Mouse (Mus musculus) heart, adult 18-20 months (tissue): Measurements from ENCODE around the gene Rasa3. TPM values are rescaled to one million over a fixed set of nuclear protein-coding genes. Genes with fewer than 3 reads are reported as not detected.

Experiments used
- DNase-seq, 2 experiments: peaks; one replicate each; pipeline ENCODE4 v3.0.0; 2021 to 2022; ENCODE audit warnings: mixed read lengths in 1 of 2
- long read RNA-seq, 2 experiments: library from polyadenylated mRNA; stranded (forward); transcript quantifications; one replicate each; pipeline ENCODE4 v2.0.0; 2021
- total RNA-seq, 2 experiments: library from RNA; stranded (reverse); gene quantifications; 2 replicates each; pipeline ENCODE4 v1.2.3; 2021

Gene Rasa3
- 10 to 100 TPM; 11.2 to 14.0 TPM for total RNA-seq
- long read RNA-seq, experiment 1, full-length matches to known transcripts = 4 of 8 reads
- long read RNA-seq, experiment 1, partial matches to known transcripts = 1 of 8 reads
- long read RNA-seq, experiment 1, other reads (novel, unspliced or antisense) = 3 of 8 reads
- long read RNA-seq, experiment 2, full-length matches to known transcripts = 2 of 4 reads
- long read RNA-seq, experiment 2, partial matches to known transcripts = 0 of 4 reads
- long read RNA-seq, experiment 2, other reads (novel, unspliced or antisense) = 2 of 4 reads

GRCm38 (mm10) chr8:13677413-13677883 lies at the start of gene Rasa3:
Gene Rasa3 (minus strand): TSS chr8:13677603.
- DNase-seq = peak; percentile 96 to 98

DNA sequence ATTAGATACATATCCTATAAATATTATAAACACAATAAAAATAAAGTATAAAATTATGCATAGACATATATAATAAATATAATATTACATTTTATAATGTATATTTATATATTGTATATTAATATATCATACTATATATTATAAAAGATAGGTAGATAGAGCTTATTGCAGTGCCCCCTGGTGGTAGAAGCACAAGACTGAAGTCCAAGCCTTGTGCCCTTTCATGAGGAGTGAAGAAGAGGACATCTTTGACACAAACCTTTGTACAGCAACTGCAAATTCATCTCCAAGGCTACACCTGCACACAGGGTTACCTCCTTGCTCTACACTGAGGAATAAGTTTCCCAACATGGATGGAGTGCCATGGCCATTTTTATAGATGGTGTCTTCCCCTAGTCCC lies 48.3 kb upstream of the Rasa3 start:
- DNase-seq = peak; percentile 31 to 79

DNA sequence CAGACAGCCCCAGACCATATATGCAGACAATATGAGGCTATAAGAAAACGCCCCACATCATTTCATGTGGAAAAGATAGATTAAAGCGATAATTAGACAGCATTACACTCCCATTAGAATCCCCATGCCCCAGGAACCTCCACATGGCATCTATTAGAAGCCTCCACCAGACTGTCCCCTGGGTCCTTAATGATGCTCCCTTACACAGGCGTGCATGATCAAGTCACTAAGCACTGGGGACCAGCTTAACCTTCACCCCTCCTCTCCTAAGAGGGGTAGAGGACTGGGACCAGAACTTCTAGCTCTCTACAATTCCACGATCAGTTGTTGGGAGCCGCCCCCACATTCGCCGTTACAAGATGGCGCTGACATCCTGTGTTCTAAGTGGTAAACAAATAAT lies 41.6 kb upstream of the Rasa3 start:
- DNase-seq = no peak

DNA sequence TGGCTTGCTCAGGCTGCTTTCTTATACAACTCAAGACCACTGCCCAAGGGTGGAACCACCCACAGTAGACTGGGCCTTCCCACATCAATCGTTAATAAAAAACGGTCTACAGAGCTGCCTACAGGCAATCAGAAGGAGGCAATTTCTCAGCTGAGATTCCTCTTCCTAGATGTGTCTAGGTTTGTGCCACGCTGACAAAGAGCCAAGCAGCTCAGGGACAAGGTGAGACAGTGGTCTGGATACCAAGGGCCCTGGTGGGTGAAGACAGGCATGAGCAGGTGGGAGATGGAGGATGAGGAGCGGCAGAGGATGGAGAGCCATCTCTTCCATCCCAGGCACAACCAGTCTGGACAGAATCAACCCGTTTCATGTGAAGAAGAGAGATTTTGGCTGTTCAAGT lies 31.1 kb upstream of the Rasa3 start:
- no peak for DNase-seq

GRCm38 (mm10) chr8:13706918-13707317 lies 29.5 kb upstream of the Rasa3 start:
- no peak for DNase-seq

DNA sequence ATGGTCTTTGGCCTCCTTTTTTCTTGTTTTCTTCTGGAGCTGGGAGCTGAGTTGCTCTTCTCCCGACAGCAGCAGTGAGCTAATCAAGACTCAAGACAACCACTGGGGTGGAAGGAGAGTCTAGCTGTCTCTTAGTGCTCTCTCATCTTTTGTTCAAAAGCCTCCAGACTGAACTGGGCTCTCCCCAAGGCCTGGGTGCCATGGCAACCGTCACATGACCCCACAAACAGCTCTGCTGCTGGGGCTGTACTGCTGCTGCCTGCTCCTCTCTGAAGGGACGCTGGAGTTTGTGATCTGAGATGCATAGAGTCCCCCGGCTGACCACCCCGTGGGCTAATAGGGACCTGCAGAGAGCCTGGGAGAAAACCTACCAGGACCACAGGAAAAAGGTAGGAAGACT lies 28.3 kb upstream of the Rasa3 start, which contains the start of gene Cfap97d2:
Cfap97d2 (plus strand) TSS at position 222 of the 400 bp plus-strand sequence.
- peak; percentile 41 to 49 for DNase-seq

- no peak for DNase-seq
Measured at GRCm38 (mm10) chr8:13704301-13704700, 26.9 kb upstream of the Rasa3 start.

DNA sequence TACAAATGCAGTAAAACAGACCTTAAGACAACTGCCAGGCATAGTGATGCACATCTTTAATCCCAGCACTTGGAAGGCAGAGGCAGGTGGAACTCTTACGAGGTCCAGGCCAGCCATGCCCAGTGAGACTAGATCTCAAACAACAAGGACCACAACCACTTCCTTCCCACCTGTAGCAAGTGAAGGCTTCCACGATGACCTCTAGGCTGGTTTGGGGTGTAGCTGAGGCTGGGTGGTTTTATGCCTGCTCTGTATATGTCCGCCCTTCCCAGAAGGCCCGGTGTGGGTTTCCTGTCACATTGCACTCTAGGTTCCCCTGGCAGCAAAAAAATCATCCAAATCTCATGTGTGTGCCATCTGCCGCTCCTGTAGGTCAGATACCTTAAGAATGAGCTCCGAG lies 26.4 kb upstream of the Rasa3 start:
- no peak for DNase-seq

DNA sequence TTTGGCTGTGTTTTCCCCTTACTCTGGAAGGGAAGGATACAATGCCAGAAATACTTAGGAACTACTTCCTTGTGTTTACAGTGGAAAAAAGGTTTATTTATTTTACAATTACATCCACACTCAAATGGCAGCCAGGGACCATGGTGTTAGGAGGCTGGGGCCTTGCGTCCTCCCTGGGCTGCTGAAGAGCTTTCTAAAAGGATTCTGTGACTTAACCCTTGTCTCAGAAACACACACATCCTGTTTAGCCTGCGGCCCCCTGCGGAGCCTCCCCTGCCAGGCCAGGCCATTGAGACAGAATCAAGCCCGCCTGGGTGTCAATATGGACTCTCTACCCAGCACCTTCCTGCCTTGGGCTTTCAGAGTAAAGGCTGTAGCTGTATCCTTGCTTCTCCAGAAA lies 25.4 kb upstream of the Rasa3 start:
- DNase-seq = no peak

DNA sequence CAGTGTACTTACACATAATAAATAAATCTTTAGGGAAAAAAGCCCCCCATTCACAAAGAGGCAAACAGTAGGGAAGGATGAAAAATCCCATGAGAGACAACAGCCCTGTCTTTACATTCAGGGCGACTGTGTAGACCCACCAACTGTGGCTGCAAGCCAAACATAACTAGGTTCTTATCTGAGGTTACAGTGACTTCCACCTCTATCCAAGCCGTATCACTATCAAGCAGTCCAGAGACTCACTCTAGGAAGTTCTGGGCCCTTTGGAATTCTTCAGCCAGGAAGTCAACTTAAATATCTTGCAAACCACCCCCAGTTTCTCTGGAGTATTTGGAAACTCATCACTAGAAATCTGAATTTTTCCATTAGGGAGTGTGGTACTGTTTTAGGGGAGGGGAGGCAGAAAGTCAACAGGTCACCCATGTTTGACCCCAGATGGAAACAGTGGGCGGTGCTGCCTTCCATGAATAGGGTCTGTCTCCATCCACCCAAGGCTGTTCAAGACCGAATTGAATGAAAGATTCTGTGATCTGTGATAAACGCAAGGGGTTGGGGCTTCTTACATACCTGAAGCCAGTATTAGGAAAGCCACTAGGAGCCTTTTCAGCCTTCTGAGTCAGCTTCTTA lies 22.0 kb upstream of the Rasa3 start:
- peak in 1 of 2 experiments; percentile 7 for DNase-seq

DNA sequence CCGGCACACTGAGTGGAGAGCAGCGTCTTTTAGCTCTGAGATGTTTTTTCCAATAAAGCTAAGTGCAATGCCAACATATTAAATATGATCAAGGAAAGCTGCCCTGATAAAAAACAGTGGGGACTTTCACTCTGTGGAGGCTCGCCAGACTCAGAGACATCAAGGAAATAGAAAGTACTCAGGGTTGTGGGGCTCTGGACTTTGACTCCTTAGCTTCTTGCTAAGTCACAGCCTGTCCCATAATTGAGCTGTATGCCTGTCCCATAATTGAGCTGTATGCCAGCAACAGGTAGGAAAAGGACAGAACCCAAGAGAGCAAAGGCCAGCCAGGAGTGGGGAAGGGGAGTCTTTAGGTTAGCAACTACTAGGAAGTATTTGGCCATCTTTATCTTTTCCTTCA lies 20.9 kb upstream of the Rasa3 start:
- DNase-seq = no peak

GRCm38 (mm10) chr8:13697681-13698080 lies 20.3 kb upstream of the Rasa3 start:
- peak; percentile 46 to 66 for DNase-seq

DNA sequence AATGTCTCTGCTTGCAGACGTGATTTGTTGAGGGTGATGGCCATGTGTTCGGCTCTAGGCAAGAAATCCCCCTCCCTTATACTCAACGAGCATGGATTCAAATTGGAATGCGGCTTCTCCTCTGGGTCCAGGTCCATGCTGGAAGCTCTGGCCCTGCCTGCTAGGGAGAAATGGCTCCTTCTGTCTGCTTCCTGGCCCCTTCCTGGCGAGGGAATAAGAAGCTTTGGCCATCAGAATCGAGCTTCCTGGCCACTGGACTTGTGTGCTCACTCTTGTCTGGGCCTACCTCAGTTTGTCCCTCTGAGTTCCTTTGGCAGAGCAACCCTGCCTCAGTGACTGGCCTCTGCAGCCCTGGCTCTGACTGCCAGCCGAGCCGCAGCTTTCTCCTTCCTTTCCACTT lies 19.8 kb upstream of the Rasa3 start:
- DNase-seq = no peak

GRCm38 (mm10) chr8:13696157-13696556 lies 18.8 kb upstream of the Rasa3 start:
- DNase-seq = peak in 1 of 2 experiments; percentile 5

DNA sequence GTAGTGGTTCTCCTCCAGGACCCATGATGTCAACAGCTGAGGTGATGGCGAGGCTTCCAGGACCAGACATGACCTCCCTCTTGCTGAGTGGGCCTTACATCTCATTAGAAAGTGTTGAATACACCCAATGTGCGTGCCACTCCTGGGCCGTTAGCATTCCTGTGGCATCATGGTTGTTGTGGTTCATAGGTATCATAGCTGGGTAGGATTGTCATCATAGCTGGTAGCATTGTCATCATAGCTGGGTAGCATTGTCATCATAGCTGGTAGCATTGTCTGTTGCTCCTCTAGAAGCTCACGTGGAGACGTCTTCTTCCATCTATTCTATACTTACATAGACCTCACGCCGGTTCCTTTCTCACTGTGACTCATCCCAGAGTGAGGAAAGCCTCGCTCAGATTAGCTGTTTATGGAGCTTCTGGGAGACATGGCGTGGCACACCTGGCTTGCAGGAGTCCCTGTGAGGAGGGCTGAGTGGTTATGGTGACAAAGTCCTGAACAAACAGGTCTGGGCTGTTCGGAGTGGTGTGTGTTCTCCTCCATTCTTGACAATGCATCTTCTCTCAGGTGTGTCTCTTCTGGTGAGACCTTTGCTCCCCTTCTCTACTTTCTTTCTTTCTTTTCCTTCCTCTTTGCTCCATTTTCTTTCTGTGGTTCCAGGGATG lies 17.9 kb upstream of the Rasa3 start:
- DNase-seq = no peak

DNA sequence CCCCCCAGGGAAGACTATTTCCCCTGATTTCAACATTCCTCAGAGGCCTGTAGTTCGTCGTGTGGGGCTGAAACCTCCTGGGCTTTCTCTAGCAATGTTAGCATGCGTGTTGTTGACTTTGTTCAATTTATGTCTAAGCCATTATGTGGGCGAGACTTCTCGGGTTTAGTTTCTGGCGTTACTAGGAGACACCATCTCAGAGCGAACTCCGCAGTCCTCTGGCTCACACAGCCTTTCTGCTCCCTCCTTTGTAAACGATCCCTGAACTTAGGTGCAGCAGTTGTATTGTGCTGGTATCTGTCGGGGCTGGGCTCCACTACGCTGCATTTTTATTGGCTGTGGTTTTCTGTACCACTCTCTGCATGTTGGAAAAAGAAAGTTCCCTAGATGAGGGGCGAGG lies 17.3 kb upstream of the Rasa3 start:
- DNase-seq = no peak

DNA sequence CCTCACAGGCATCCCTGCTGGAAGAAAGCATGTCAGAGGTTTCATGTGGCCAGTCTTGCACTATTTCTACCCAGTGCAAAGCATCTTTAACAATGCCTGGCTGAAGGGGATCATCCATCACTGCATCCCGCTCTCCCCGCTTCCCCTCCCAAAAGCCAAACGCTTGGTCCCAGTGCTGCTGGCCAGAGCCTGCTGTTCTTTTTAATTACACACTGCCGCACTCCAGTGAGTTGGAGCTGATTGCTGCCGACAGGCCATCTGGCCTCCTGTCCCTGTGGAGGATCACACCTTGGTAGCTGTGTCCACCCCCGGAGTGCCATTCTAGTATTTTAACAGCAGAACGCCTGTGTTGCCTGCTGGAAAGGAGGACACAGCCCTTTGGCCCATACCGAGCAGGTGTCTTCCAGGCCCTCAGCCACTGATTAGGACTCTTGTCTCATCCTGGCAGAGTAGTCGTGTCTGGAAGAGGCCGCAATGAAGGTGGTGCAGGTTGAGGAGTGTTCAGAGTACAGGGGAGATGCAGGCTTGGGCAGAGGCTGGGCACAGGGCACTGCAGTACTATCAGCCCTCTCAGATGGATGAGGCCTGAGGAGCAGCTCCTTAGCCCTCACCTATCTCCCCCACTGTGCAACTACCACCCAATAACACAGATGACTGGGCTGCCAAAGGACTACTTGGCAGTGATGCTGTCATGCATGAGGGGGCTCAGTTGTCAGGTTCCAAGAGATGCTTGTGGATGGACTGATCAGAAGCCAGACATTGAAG lies 15.1 kb upstream of the Rasa3 start:
- no peak for DNase-seq

DNA sequence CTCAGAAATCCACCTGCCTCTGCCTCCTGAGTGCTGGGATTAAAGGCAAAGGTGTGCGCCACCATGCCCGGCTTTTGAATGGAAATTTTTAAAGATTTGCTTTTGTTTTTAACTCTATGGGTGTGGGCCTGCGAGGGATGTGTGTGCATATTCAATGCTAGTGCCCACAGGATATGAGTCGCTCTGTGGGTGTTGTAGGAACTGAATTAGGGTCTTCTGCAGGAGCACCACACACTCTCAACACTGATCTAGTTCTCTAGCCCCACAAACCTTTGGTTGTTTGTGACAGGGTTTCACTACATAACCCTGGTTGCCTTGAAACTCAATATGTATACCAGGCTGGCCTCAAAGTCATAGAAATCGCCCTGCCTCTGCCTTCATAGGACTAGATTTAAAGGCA lies 11.9 kb upstream of the Rasa3 start:
- peak in 1 of 2 experiments; percentile 2 for DNase-seq

DNA sequence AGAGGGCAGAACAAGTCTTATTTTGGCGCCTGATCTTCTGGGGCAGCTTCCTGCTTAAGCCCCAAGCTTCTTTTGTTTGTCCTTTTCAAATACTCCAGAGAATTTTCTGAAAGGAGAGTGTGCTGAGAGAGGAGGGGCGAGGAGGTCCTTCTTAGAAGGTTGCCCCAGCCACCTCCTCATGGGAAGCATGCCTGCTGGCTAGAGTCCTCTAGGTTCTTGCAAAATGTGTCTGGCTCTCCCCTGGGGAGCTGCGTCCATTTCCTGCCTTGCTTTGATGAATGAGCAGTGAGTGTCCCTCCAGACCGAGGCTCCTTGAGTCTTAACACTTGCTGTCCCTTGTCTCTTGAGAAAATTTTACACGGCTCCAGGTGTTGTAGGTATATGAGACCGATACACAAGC lies 11.1 kb upstream of the Rasa3 start:
- peak; percentile 75 to 84 for DNase-seq

- peak in 1 of 2 experiments; percentile 29 for DNase-seq
Measured at GRCm38 (mm10) chr8:13687941-13688340, 10.5 kb upstream of the Rasa3 start.

DNA sequence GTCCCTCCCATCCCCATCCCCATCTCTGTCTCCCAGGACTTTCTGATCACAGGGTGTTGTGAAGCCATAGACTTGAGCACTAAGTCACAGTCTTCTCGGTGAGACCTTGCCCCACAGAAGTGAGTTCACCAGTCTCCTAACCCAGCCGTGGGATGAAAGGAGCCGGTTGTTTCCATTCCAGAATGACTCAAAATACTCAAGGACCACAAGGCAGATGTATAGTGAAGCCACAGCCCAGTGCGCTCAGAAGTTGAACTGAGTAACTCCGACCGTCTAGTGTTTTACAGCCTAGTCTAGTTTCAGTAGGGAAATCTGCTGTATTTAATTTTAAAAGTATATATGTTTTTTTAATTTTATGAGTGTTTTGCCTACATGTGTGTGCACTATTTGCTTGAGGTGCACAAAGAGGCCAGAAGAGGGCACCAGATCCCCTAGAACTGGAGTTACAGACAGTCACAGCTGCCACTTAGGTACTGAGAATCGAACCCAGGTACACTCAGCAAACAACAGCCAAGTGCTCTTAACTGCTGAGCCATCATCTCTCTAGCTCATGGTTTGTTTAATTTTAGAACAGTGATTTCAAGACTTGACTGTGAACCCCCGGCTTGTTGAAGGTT lies 9.8 kb upstream of the Rasa3 start:
- DNase-seq = peak in 1 of 2 experiments; percentile 11

- DNase-seq = peak in 1 of 2 experiments; percentile 1
Measured at GRCm38 (mm10) chr8:13686426-13686825, 9.0 kb upstream of the Rasa3 start.
